Mouse (Mus musculus): ENCODE results near the gene Stpg1. TPM values are rescaled to one million over a fixed set of nuclear protein-coding genes. Genes with fewer than 3 reads are reported as not detected.

The Stpg1 gene
- total RNA-seq, 2 experiments from 2014 or later, result 0.29 to 0.89 TPM

Small RNAs within 50 kb of the gene (microRNA-seq; reads per million reads assigned to microRNA genes)
- gene Gm25317 (ENCODE audit: borderline number of aligned reads in 2 of 2), result 0 reads per million in 2 experiments

Other genes starting within 250 kb of the Stpg1 start
- 100 to 1,000 TPM in 1 of 2 experiments, 10 to 100 TPM in 1; 74.4 to 136 TPM for gene Clic4, start 222.0 kb upstream of the Stpg1 start, total RNA-seq (2021)
- 100 to 1,000 TPM in 1 of 2 experiments, 10 to 100 TPM in 1; 99.3 to 114 TPM for gene Srrm1, start 141.5 kb upstream of the Stpg1 start, total RNA-seq (2021)
- gene Ncmap, start 96.6 kb upstream of the Stpg1 start, total RNA-seq (2021), result under 1 TPM in 1 of 2 experiments, not detected in 1; 0.26 TPM
- 10 to 100 TPM; 14.2 to 15.3 TPM for gene Rcan3, start 60.9 kb upstream of the Stpg1 start, total RNA-seq (2021)
- gene Nipal3, start 248 bp downstream of the Stpg1 start, total RNA-seq (2021), result 10 to 100 TPM; 11.9 to 15.2 TPM
- gene Grhl3, start 78.8 kb downstream of the Stpg1 start, total RNA-seq (2021), result not detected
- under 1 TPM; 0.10 to 0.19 TPM for gene Ifnlr1, start 191.5 kb downstream of the Stpg1 start, total RNA-seq (2021)
- under 1 TPM; 0.10 to 0.36 TPM for gene Il22ra1, start 233.4 kb downstream of the Stpg1 start, total RNA-seq (2021)